ENCODE assay signal across 8 mouse cellular contexts in genomic region chr3:126668123-126668522, GRCm38 (mm10).
DNase-seq lines count a peak whose midpoint lies in the region; ATAC-seq and TF ChIP-seq lines count a peak whose summit lies in the region.
"Had no signal": no experiment of that assay in that cellular context is flagged by ENCODE, and none has a peak within 500 bp of the region (broad histone marks: within the 10 kb centered on the region; RNA-seq: fewer than 3 reads in every experiment).

No protein-coding gene starts in this region.

- no peak overlapping the region for H3K4me3 ChIP-seq in forebrain, postnatal 0 days (ENCODE audit: low read depth, low read length)
- H3K4me3 ChIP-seq: embryonic facial prominence, embryonic 15.5 days had no signal

- TF ChIP-seq CTCF in forebrain, postnatal 0 days (IDR thresholded peaks at IDR 0.05; ENCODE audit: low read depth), result no peak

- H3K27ac ChIP-seq in forebrain, postnatal 0 days (ENCODE audit: low read depth, low read length), result no peak overlapping the region
- H3K27ac ChIP-seq: embryonic facial prominence, embryonic 15.5 days had no signal

- 21% methylated on average over 3 of the region's 3 CpGs for WGBS in forebrain, postnatal 0 days

- no peaks in the 10 kb centered on the region for H3K9me3 ChIP-seq in forebrain, postnatal 0 days (ENCODE audit: low read length)
- H3K9me3 ChIP-seq: embryonic facial prominence, embryonic 15.5 days had no signal

- H3K9ac ChIP-seq in forebrain, postnatal 0 days, result no peak overlapping the region
- H3K9ac ChIP-seq: embryonic facial prominence, embryonic 15.5 days had no signal

- no peaks in the 10 kb centered on the region for H3K4me1 ChIP-seq in forebrain, postnatal 0 days (ENCODE audit: insufficient read depth)

- H3K36me3 ChIP-seq in forebrain, postnatal 0 days (ENCODE audit: insufficient read depth), result no peaks in the 10 kb centered on the region
- H3K36me3 ChIP-seq: embryonic facial prominence, embryonic 15.5 days had no signal

- peak; percentile 41; the same call in 1 of the 2 replicates for ATAC-seq in forebrain, postnatal 0 days

- no peak overlapping the region for H3K4me2 ChIP-seq in forebrain, postnatal 0 days (ENCODE audit: low read depth)

- H3K27me3 ChIP-seq in forebrain, postnatal 0 days (ENCODE audit: insufficient read depth, low read length), result no peaks in the 10 kb centered on the region
- H3K27me3 ChIP-seq: embryonic facial prominence, embryonic 15.5 days had no signal

- DNase-seq in kidney, postnatal 14 days, result peak; percentile 41
- DNase-seq in kidney, adult 18-20 months, result no peak
- DNase-seq in cerebellum, adult 11 months, result peak; percentile 35
- peak; percentile 28 for DNase-seq in forebrain, postnatal 0 days
- DNase-seq in lung, postnatal 36 days, result peak; percentile 82
- DNase-seq in spleen, adult 12 weeks (ENCODE audit: low spot score), result no peak
- no peak for DNase-seq in frontal cortex, adult 2 months (ENCODE audit: extremely low spot score in 1 of 2, low spot score in 1 of 2)

Comparison
In these comparisons a context has a peak if more than half of its experiments do, and no peak if none do; other contexts are left out.
1. DNase-seq: peak in kidney, postnatal 14 days (single experiment), cerebellum, adult 11 months (single experiment), forebrain, postnatal 0 days (single experiment) and lung, postnatal 36 days (single experiment); none in kidney, adult 18-20 months (single experiment), spleen, adult 12 weeks (single experiment) and frontal cortex, adult 2 months (0 of 2).